Mouse (Mus musculus): ENCODE results near the gene Gm39653.

GRCm38 (mm10) chr1:63614594-63614993, 1.2 kb upstream of the Gm39653 start:
- TF ChIP-seq ZC3H11A (IDR thresholded peaks at IDR 0.05; ENCODE audit: borderline replicate concordance, low read depth, low read length): no peak
- TF ChIP-seq HCFC1 (IDR thresholded peaks at IDR 0.05; ENCODE audit: borderline replicate concordance, insufficient read depth, low read length): no peak

Data from ES-E14 (cell line).